Mouse (Mus musculus) retina, postnatal 1 day (tissue): ENCODE measurements around the gene Vmn1r222.
A peak's percentile ranks its signal among the peaks of the same experiment; 100 is the strongest.
"Not testable (repeated sequence)": the region's sequence is repeated elsewhere in the genome, so short reads cannot be mapped to it uniquely, and the experiment has no call there.

Experiments used
- DNase-seq: peaks from one replicate; pipeline ENCODE4 v3.0.0-alpha.2; 2012

Vmn1r222 gene

GRCm38 (mm10) chr13:23235847-23236246 lies at the start of gene Vmn1r222:
Gene Vmn1r222, minus strand, starts transcription at chr13:23235947.
- not testable (repeated sequence) for DNase-seq

- DNase-seq: peak; percentile 62
Observed at GRCm38 (mm10) chr13:23285191-23285920, 49.6 kb upstream of the Vmn1r222 start.

GRCm38 (mm10) chr13:23279992-23280391 lies 44.2 kb upstream of the Vmn1r222 start:
- DNase-seq: no peak

GRCm38 (mm10) chr13:23279576-23279975 lies 43.8 kb upstream of the Vmn1r222 start:
- DNase-seq: no peak

- peak; percentile 65 for DNase-seq
Observed at GRCm38 (mm10) chr13:23270321-23271101, 34.8 kb upstream of the Vmn1r222 start.

GRCm38 (mm10) chr13:23269681-23270080 lies 33.9 kb upstream of the Vmn1r222 start:
- no peak for DNase-seq

- peak; percentile 34 for DNase-seq
Observed at GRCm38 (mm10) chr13:23269127-23269526, 33.4 kb upstream of the Vmn1r222 start.

GRCm38 (mm10) chr13:23268606-23269005 lies 32.9 kb upstream of the Vmn1r222 start:
- DNase-seq: not testable (repeated sequence)

- no peak for DNase-seq
Observed at GRCm38 (mm10) chr13:23258546-23259048, 22.9 kb upstream of the Vmn1r222 start.

- DNase-seq: not testable (repeated sequence)
Observed at GRCm38 (mm10) chr13:23246834-23247233, 11.1 kb upstream of the Vmn1r222 start, which contains the start of gene Vmn1r223. Gene Vmn1r223, plus strand, starts transcription at chr13:23247134.

- DNase-seq: not testable (repeated sequence)
Observed at GRCm38 (mm10) chr13:23213827-23214226, 21.9 kb downstream of the Vmn1r222 start, which contains the start of gene Vmn1r221. Gene Vmn1r221, plus strand, starts transcription at chr13:23214127.

GRCm38 (mm10) chr13:23203885-23204284 lies 31.9 kb downstream of the Vmn1r222 start:
- DNase-seq: peak; percentile 0

GRCm38 (mm10) chr13:23187875-23188274 lies 47.9 kb downstream of the Vmn1r222 start, which contains the start of gene Vmn1r220:
Gene Vmn1r220, minus strand, starts transcription at chr13:23187975.
- DNase-seq: no peak
